Mouse (Mus musculus): ENCODE data around the gene Gdpd5.

The Gdpd5 gene

GRCm38 (mm10) chr7:99441534-99442072 is 60.4 kb downstream of the Gdpd5 start:
- WGBS: 50% methylated on average over 6 of the region's 6 CpGs

GRCm38 (mm10) chr7:99443164-99443563 is 62.0 kb downstream of the Gdpd5 start:
- WGBS: 81% methylated on average over 5 of the region's 5 CpGs

DNA sequence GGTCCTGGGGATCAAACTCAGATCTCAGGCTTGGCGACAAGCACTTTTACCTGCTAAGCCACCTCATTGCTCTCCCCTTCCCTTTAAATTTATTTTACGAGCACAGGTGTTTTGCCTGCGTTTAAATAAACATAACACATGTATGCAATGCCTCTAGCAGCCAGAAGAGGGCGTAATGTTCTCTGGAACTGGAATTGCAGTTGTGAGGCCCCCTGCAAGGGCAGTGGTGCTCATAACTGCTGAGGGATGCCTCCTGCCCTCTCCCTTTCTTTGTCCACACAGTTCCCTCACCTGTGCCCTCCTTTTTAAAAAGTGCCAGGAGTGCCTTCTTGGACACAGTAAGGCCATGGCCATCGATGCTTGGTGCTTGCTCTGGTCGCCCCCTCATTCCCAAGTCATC is 62.8 kb downstream of the Gdpd5 start:
- 77% methylated on average over 6 of the region's 6 CpGs for WGBS

DNA sequence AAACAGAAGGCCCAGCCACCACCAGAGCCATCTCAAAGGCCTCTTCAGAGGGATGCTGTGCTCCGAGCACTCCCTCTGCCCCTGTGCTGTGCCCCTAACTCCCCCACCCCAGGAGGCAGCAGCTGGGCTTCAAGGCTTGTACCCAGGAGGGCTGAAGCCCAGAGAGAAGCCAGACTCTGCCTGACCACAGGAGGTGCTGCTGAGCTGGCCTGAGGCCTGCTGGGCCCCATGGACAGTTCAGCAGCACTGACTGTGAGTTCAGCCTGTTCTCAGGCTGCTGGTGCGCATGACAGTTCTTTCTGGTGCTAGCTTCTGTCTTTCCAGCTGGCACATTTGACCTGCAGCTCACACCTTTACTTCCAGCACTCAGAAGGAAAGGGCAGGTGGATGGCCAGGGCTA is 64.6 kb downstream of the Gdpd5 start:
- 89% methylated on average over 2 of the region's 2 CpGs for WGBS

GRCm38 (mm10) chr7:99447323-99447722 is 66.1 kb downstream of the Gdpd5 start:
- WGBS: 83% methylated on average over 5 of the region's 5 CpGs

GRCm38 (mm10) chr7:99448619-99449018 is 67.4 kb downstream of the Gdpd5 start:
- WGBS: 88% methylated on average over 5 of the region's 5 CpGs

GRCm38 (mm10) chr7:99449063-99449462 is 67.8 kb downstream of the Gdpd5 start:
- WGBS: 64% methylated on average over 8 of the region's 8 CpGs

- WGBS: 35% methylated on average over 3 of the region's 3 CpGs
These were observed 68.5 kb downstream of the Gdpd5 start for GRCm38 (mm10) chr7:99449751-99450150.

DNA sequence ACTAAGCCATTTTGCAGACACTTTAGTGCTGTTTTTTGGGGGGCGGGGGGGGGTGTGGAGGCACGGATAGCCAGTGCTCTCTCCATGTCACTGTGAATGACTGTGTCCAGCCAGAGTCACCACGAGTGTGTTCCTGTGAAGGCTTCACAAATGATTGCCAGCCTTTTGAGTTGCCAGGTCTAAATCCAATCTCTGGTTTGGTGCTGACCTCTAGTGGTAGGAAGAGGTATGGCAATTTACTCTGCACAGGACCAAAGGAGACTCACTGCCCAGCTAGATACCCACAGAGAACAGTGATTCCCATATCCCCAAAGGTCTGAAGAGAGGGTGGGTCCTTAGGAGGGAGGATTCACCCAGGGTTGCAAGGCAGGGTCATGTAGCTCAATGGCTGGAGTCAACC is 69.5 kb downstream of the Gdpd5 start:
- 0% methylated on average over 3 of the region's 3 CpGs for WGBS

DNA sequence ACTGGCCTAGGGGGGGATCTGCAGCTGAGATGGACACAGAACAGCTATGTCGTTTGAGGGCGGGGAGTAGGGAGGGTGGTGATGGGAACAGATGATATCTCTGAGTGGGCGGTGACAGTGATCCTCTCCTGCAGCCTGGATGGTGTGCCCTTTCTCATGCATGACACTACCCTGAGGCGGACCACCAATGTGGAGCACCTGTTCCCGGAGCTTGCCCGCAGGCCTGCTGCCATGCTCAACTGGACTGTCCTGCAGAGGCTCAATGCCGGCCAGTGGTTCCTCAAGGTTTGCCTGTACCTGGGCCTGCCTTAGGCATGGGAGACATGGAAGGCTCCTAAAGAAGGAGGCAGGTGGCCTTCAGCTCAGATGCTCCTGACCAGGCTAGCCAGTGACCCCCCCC is 71.6 kb downstream of the Gdpd5 start:
- WGBS: 81% methylated on average over 7 of the region's 7 CpGs

DNA sequence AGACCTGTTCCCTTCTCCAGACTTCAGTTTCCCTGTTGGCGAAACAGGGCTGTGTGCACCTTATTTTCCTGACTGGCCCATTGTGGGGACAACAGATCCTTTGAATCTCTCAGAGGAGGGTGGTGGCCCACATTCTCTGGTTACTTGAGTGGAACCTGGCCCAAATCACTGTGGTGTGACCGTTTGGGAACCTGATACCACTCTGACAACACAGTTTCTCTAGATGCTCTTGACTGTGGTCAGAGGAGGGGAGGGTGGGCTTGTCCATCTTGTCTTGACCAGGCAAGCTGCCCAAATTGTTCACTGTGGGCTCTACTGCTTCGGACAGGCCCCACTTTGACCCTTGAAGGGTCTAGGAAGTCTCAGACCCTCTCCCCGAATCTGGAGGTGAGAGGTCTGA is 72.8 kb downstream of the Gdpd5 start:
- 81% methylated on average over 4 of the region's 4 CpGs for WGBS

DNA sequence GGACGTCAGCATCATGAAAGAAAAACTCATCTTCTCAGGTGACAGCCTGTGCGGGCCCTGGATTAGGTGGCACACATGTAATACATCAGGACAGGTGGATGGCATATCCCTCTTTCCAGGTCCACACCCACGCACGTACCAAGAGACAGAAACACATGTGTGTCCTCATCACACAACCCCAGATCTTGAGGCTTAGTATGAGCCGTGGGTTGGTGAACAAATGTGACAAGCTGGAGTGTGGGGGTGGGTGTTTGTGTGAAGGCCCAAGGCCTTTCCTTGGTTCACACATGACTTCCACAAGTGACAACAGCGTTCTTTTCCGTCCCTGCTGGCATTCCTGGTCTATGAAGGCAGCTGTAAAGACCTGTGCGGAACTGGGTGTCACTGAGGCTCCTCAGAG is 77.6 kb downstream of the Gdpd5 start:
- WGBS: 62% methylated on average over 8 of the region's 8 CpGs

DNA sequence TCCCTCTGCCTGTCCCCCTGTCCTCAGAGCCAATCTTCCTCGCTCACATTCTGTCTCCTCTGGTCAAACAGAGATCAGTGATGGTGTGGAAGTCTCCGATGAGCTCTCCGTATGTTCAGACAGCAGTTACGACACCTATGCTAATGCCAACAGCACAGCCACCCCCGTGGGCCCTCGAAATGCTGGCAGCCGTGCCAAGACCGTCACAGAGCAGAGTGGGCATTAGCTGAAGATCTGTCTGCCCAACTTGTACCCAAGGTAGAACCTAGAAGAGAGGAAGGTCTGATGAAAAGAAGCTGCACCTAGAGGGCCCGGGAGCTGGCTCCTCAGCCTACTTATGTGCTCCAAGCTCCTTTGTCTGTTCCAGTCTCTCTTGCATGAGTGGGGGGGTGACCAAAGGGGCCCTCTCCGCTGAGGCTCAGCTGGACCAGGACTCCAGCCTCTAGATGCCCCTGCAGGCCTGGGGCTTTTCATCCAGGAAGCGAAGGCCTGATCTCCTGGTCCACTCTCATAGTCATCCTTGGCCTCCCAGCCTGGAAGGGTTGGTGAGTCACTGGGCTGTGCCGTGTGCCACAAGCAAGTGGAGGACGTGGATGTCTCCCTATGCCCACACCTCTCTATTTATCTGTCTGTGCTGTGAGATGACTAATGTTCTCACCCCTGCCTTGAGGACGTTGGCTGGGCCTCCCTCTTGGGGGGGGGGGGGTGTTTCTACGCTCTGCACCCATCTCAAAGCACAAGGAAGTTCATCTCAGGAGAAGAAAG is 78.9 kb downstream of the Gdpd5 start:
- WGBS: 51% methylated on average over 15 of the region's 15 CpGs

- 94% methylated on average over 2 of the region's 2 CpGs for WGBS
These were observed 81.9 kb downstream of the Gdpd5 start for GRCm38 (mm10) chr7:99463120-99463519.

- WGBS: 26% methylated on average over 8 of the region's 8 CpGs
These were observed 84.6 kb downstream of the Gdpd5 start, which contains the start of gene Klhl35 for GRCm38 (mm10) chr7:99465811-99466210. TSS of gene Klhl35 (plus strand) at chr7:99466004.

DNA sequence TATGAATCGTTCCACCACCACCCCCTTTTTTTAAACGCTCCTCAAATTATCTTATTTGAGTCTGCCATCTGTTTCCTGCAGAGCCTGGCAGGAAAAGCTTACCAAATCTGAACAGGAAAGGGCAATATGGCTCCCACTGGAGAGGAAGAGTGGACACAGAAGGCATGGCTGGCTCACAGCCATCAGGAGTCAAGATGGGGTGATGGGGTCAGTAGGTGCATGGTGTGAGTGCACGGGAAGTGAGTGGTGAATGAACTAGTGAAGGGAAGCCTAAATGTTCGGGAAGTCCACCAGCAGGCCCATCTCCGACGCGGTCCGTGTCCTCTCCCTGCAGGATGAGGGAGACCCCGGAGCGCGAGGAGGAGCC is 86.7 kb downstream of the Gdpd5 start:
- 16% methylated on average over 11 of the region's 11 CpGs for WGBS

GRCm38 (mm10) chr7:99468283-99469132 is 87.3 kb downstream of the Gdpd5 start:
- WGBS: 2% methylated on average over 128 of the region's 145 CpGs

- WGBS: 74% methylated on average over 17 of the region's 17 CpGs
These were observed 88.6 kb downstream of the Gdpd5 start for GRCm38 (mm10) chr7:99469680-99470405.

GRCm38 (mm10) chr7:99471578-99471977 is 90.4 kb downstream of the Gdpd5 start:
- 79% methylated on average over 18 of the region's 18 CpGs for WGBS

- 76% methylated on average over 14 of the region's 14 CpGs for WGBS
These were observed 92.6 kb downstream of the Gdpd5 start for GRCm38 (mm10) chr7:99473638-99474407.
